Mouse (Mus musculus) spleen, postnatal 4 days (tissue): ENCODE data around the gene Pla2g1b.
"Not testable (repeated sequence)": the region's sequence is repeated elsewhere in the genome, so short reads cannot be mapped to it uniquely, and the experiment has no call there.

ENCODE experiments used
- DNase-seq, 2 experiments: peaks; one replicate each; pipeline ENCODE4 v3.0.0; 2022; ENCODE audit warnings: low spot score in 2 of 2

Pla2g1b gene

DNA sequence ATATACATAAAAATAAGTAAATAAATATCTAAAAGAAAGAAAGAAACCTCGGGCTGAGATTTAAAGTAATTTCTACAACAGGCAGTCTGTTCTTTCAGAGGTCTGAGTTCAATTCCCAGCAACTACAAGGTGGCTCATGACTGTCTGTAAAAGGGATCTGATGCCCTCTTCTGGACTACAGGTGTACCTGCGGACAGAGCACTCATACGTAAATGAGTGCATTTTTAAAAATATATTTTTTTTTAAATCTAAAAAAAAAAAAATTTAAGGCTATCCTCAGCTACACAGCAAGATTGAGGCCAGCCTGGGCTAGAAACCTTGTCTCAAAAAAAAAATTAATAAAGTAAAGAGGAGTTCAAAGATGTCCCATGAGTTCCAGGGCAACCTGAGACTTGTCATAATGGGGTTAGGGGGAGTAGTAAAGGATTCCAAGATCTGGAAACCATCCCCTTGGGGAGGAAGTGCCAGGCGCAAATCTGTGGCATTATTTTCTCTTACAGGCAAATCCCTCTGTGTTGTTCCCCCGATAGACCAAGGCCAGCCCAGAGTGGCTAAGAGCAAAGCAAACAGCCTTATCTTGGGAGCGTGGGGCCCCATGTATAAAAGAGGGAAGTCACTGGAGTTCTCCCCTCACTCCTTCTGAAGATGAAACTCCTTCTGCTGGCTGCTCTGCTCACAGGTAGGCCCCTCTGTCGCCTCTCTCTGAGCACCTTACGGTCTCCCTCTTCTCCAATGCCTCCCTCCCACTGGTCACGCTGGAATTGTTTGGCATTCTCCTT is at the start of gene Pla2g1b:
Pla2g1b (plus strand) TSS at position 621 of the 779 bp plus-strand sequence.
- DNase-seq: no peak

DNA sequence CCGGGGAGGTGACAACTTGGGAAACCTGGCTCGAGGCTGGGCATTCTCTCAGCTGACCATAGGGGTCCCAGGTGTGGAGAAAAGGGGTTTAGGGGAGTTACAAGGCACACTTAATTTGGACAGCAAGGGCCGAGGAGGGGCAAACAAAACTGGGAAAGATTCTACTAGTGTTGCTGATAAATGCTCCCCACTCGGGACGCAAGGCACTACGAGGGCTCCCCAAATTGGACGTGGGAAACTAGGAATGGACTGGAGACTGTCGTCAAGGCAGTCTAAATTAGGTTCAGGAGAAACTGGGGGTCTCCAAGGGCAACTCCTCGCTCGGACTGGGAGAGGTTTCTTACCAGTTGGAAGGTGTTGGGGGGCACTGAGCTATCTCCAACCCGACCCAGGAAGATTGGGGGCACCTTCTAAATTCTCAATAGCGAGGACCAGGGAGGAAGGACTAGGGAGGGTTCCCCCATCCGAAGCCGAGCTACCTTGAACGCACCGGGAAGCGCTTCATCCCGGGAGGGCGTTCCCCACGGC is 37.2 kb upstream of the Pla2g1b start:
- DNase-seq: no peak

DNA sequence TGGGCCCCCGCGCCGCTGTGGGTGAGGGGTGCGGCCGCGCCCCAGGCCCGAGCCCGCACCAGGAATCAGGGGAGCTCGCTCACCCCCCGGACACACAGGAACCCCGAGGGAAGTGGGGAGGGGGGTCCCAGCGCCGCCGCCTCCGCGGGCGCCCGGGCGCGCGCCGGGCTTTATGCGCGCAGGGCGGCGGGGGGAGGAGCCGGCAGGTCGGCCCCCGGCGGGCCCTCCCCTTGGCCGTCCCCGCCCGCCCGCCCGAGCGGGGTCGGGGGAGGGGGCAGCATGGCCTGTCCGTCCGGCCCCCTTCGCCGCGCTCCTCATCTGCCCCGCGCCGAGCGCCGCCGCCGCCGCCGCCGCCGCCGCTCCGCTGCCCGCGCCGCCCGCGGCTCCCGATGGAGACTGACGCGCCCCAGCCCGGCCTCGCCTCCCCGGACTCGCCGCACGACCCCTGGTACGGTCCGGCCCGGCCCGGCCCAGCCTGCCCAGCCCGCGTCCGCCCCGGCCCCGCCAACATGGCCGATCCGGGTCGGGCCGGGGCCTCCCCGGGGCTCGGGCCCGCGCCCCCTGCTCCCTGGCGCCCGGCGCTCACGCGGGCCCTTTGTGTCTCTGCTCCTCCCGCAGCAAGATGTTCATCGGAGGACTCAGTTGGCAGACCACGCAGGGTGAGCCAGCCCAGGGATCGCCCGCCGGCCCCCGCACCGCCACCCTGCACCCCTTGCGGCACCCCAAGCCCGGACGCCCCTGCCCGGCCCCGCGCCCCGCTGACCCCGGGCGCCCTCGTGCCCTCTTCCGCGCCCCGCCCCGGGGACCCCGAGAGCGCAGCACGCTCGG is 36.5 kb upstream of the Pla2g1b start, which contains the start of gene Msi1:
Msi1 (plus strand) TSS at position 241 of the 828 bp plus-strand sequence.
- no peak for DNase-seq

DNA sequence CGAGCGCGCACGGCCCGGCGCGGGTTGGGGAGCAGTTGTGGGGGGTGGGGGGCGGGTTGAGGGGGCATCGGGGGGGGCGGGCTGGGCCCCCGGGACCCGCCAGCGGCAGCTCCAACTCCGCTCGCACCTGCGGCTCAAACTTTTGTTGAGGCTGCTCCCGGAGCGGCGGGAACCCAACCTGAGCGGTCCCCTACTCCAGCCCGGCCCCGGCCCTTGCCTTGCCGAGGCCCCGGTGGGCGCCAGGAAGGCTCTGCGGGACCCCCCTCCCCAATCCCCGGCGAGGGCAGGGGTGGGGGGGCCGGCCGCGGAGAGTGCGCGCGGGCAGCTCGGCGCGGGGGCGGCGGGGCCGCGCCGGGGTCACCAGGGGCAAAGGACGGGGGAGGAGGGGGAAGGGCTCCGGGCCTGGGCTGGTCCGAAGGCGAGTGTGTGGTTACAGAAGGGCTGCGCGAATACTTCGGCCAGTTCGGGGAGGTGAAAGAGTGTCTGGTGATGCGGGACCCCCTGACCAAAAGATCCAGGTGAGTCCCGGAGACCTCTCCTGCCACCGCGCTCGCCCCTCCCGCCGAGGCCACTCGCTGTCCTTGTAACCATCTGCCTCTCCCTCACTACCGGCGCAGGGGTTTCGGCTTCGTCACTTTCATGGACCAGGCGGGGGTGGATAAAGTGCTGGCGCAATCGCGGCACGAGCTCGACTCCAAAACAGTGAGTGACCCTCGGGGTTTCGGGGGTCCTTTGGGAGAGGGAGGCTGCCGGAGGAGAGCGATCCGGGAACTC is 35.7 kb upstream of the Pla2g1b start:
- DNase-seq: no peak

DNA sequence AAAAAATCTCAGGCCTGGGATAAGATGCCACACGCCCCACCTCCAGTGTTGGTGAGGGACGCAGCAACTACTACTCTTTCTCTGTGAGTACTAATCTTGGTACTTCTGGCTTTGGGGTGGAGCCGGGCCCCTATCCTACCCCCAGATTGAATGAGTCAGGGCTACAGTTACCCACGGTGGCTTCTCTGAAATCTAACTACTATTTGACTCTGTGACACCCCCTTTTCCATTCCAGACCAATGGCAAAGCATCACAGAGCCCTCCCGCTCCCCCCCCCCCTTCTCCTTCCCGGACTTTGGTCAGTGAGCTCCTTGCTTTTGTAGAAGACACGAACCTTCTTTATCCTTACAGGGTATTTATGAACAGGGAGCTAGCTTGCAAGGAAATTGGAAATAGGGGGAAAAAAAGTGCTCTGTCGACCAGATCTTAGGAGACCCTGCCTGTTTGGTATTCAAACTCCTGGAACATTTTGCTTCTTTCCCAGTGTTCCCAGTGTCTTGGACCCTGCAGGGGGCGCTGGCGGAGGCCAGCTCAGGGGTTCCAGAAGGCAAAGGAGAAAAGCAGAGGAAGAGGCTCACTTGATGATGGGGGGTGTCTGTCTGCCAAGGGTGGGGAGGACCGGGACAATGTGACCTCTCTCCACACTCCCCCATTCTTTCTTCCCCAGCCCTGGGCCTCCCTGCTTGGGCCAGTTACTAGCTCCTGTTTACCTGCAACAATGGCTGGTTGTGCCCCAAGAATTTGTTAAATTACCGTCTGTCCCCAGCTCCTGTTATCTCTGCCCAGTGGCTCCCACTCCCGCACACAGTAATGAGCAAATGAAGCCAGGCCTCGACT is 34.8 kb upstream of the Pla2g1b start:
- no peak for DNase-seq

DNA sequence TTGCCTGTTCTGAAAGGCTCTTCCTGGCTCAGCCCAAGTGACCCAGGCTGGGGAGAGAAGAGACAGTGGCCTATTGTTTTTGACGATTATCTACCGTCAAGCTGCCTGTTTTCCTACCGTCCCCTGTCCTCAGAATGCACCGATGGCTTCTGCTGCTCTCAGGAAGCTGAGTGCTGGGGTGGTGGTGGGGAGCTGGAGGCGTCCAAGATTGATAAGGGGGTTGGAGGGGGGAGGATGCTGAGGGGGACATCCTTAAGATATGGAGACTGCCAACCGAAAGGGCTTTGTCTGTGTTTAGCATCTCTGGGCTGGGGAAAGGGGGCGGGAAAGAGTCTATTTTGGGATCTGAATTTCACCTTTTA is 34.2 kb upstream of the Pla2g1b start:
- no peak for DNase-seq

DNA sequence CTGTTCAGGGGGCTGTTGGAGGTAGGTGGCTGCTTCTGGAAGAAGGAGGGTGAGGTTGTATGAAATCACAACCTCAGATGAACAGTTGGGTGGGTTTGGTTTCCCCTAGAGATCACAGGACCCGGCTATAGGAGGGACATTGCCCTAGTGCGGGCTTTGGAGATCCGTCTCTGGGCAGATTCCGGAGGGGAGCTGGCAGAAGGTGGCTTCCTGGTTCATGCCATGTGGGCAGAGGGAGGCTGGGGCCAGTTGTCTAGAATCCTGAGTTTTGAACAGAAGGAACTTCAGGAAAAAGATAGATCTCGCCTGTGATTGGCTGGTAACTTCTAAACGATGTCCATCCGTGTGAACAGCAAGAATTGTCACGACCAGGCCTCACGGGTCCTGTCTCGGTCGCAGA is 33.7 kb upstream of the Pla2g1b start:
- DNase-seq: no peak

DNA sequence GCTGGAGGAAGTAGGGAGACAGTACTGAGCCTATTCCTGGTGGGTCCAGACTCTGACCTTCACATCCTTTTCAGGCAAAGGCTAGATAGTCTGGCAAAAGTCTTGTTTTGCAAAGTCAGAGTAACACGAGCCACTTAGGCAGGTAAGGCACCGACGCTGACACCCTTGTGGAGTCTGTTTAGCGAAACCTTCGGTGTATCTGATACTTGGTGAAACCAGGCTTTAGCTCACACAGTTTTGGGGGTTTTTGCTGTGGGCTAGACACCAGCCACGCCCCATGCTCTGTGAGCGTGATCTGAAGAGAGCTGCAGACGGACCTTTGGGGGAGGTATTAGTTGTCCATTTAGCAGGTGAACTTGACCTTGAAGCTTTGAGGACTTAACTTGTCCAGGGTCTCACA is 32.9 kb upstream of the Pla2g1b start:
- DNase-seq: no peak

DNA sequence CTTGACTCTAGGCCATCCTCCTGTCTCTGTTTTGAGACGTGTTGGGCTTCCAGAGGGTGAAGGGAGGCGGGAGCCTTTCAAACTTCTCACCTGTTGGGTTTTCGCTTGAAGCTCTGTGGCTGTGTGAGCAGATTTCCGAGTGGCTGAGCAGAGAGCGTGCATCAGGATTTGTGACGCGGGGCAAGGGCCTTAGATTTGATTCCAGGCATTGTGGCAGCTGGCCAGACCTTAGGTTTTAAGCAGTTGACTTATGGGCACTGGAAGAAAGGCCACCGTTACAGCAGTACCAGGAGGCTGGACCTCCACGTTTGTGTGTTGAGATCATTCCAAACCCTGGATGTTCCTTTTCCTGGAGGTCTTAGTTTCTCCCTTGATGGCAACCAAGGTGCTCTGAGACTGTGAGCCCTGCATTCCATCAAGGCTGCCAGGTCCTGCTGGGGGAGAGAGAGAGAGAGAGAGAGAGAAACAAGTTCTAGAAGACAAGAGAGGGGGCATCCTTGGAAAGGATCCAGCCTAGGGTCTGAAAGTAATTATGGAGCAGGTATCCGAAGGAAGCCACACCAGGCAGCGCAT is 31.7 kb upstream of the Pla2g1b start:
- no peak for DNase-seq

DNA sequence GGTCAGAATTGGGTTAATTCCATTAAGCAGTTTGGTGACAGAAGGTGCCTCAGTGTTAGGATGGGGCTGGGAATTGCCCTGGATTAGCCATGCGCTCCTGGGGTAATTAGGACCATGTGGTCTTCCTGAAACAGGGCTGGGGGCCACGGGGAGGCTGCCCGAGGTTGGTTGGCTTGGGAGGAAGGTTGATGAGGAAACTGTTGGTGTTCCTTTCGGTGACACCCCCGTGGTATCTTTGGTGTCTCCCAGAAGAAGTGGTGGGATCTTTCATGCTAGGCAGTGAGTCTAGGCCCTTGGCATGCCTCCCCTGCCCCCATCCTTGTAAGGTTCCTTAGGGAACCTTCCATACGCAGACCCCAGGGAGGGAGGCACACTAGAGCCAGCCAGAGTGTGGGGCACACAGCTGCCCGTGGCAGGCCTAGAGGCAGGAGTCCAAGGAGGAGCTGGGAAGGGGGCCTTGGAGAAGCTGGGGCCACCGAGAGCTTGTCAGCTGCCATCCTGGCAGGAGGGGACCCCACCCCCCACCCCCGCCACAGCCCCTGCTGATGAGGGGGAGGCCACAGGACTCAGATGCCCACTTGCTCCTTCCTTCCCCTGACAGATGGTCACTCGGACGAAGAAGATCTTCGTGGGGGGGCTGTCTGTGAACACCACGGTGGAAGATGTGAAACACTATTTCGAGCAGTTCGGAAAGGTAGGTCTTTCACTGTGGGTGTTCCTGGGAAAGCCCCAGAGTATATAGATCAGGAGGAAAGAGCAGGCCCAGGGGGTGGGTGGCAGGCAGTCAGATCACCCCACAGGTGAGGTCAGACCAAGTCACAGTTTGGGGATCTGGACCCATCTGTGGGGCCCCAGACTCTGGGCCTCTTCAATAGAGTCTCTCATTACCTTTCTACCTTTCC is 31.0 kb upstream of the Pla2g1b start:
- DNase-seq: no peak

DNA sequence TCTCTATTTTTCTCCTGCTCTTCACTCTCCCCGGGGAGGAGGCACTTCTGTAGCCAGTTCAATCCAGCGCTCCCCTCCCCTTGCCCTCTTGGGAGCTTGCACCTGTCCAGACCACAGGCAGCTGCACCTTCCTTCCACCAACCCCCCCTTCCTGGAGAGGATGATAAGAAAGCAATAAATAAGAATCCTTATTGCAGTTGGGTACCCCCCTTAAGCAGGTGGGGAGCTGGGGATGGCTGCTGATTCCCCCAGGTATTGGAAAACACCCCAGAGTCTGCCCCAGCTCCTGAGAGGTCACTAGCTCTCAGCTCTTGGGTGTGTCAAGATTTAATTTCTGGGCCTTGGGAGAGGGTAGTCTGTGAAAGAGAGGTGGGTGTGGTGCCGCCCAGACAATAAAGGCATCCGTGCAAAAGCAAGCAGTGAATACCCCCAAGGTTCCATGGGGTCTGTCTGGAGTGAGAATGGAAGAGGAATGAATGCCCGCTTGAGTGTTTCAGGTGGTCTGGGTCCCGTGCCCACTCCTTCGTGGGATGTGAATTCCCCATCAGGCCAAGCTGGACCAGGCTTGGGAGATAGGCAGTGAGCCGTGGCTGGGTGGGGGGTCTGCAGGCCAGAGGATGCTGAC is 30.2 kb upstream of the Pla2g1b start:
- no peak for DNase-seq

DNA sequence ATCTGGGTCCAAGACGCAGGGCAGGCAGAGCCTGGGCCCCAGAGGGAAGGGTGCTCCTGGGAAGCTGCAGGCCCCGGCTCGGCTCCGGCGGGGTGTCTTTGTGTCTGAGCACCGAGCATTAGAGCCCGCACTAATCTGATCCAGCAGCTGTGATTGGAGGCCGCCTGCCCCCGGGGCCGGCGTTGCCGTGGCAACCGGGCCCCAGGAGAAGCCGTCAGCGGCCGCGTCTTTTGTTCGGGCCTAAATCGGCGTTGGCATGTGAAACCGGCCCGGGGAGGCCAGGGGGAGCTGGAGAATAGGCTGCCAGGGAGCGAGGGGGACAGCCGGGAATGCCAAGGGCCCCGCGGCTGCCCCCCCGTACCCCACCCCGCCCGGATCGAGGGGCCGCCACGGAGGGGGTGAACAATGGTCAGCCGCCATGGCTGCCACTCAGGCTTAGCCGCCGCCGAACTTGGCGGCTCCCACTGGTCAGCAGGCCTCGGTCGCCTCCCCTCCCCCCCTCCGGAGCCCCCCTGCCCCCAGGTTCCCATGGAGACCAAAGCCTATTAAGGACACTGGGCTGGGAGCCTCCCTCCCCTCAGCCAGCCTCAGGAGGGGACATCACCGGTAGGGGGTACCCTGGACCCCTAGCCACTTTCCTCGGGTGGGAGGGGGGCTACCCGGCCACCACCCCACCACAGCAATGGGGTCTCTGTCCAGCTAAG is 29.5 kb upstream of the Pla2g1b start:
- DNase-seq: no peak

DNA sequence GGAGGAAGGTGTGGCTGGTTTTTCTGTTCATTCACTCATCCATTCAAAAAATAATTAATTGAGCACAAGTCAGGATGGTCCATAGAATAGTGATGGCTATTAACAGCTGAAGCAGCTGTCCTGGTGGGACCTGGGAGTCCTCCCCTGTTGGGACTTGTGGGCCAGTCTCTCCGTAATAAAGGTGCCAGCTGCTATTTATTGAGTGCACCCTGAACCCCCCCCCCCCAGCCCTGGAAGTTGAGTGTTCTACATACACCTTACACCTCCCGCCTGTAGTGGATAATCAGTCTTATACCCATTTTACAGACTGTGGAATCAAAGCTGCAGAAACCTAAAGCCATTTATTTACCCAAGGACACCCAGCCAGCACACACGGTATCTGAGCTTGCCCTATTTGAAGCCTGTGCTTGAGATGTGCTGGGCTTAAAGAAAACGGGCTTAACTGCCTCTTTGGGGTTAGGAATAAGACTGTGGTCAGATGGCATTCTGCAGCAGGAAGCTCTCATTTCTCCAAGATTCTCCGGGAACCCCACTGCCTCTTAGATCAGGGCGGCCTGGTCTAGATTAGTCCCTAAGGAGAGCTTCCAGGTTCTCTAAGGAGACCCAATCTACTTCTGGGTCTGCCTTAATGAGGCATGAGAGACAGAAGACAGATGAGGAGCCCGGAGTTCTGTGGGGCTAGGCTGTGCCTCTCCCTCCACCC is 28.7 kb upstream of the Pla2g1b start:
- no peak for DNase-seq

DNA sequence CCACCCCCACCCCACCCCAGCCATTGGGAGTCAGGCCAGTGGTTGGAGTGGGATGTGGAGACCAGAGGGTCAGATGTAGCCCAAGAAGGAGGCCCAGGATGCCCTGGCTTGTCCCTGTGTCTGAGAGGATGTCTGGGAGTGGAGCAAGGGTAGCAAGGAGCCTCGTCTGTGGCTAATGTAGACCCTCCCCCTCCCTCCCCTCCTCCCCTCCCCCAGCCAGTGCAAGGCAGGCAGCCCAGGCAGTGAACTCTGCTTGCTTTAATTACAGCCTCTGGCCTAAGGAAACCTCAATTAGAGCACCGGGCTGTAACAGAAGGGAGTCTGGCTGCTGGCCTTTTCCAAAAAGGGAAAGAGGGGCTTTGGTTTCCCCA is 28.1 kb upstream of the Pla2g1b start:
- no peak for DNase-seq

DNA sequence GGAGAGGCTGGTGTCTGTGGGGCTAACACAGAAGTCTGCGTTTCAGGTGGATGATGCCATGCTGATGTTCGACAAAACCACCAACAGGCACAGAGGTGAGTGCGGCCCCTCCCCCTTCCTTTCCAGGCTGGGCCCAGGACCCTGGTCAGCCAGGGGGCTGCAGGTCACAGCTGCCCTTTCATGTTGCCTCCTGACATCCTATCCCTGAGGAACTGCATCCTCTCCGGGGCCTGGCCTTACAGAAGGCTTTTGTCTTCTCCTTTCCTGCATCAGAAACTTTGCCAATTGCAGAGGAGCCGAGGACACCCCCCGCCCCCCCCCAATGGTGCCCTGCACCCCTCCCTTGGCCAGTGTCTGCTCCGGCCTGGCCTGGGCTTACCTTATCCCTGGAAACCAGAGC is 27.4 kb upstream of the Pla2g1b start:
- no peak for DNase-seq

DNA sequence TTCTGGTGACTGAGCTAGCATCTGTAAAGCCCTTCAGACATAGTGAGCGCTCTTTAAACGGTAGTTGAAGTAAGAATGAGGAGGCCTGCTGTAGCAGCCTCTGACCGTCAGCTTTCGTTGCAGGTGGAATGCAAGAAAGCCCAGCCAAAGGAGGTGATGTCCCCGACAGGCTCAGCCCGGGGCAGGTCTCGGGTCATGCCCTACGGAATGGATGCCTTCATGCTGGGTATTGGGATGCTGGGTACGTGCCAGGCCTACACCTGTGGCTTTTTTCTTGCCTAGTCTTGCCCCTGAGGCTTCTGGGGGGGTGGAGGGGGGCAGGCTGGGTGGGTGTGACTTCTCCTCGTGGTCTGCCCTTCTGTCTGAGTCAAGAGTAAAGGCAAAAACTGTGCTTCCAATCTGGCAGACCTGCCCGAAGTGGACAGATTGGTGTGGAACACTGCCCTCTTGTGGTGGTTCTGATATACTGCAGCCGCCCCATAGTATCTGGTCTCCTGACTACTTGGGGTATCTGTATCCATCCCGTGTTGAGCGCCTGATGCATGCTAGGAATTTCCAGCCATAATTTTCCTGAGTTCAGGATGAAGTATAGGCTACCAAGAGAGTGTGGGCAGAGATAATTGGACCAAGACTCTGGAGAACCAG is 24.7 kb upstream of the Pla2g1b start:
- DNase-seq: peak; percentile 59 to 86

DNA sequence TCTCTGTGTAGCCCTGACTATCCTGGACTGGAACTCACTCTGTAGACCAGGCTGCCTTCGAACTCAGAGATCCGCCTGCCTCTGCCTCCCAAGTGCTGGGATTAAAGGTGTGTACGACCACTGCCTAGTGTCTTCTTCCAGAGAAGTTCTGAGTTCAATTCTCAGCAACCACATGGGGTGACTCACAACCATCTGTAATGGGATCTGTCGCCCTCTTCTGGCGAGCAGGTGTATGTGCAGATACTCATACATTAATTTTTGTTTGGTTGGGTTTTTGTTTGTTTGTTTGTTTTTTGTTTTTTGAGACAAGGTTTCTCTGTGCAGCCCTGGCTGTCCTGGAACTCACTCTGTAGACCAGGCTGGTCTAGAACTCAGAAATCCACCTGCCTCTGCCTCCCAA is 23.4 kb upstream of the Pla2g1b start:
- not testable (repeated sequence) for DNase-seq

DNA sequence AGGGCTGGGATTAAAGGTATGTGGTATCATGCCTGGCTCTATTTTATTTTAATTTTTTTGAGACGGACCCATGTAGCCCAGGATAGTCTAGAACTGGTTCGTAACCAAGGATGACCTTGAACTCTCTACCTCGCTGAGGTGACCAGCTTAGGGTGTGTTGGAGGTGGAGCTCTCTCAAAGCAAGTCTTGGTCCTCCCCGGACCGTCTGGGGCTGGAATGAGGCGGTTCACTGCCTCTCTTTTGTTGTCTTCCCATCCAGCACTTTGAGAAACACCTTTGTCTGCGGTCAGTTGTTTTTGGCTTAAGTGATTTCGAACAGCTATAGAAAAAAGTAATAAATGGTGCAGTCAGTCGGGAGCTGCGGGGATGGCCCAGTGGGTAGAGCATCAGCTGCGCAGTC is 21.9 kb upstream of the Pla2g1b start:
- no peak for DNase-seq
